ENCODE assay signal across 8 mouse cellular contexts in genomic region chr5:21055071-21055819, GRCm38 (mm10). TPM values are rescaled to one million over a fixed set of nuclear protein-coding genes. Genes with fewer than 3 reads are reported as not detected.
DNase-seq lines count a peak whose midpoint lies in the region; ATAC-seq and TF ChIP-seq lines count a peak whose summit lies in the region.

No protein-coding gene starts in this region.

- no peaks in the 10 kb centered on the region for H3K9me3 ChIP-seq in ES-E14 (ENCODE audit: control insufficient read depth, insufficient read depth, low read depth, low read length)
- no peaks in the 10 kb centered on the region for H3K9me3 ChIP-seq in forebrain, embryonic 15.5 days

- H3K4me1 ChIP-seq in ES-E14 (ENCODE audit: control insufficient read depth in 2 of 2, insufficient read depth in 2 of 2, low read length in 2 of 2, poor library complexity in 1 of 2) = peaks cover 0 to 2% of the 10 kb centered on the region in 2 experiments; a peak in 1 of 4 replicates
- H3K4me1 ChIP-seq in forebrain, embryonic 15.5 days = peaks cover 29% of the 10 kb centered on the region

- no peaks in the 10 kb centered on the region for H3K36me3 ChIP-seq in ES-E14 (ENCODE audit: control insufficient read depth, insufficient read depth, low read length, poor library complexity, severe bottlenecking)
- H3K36me3 ChIP-seq in forebrain, embryonic 15.5 days = no peaks in the 10 kb centered on the region

- peak overlapping the region; percentile 89 to 96 for H3K4me3 ChIP-seq in ES-E14 (ENCODE audit: insufficient read depth in 1 of 2, low read depth in 1 of 2, low read length in 2 of 2, poor library complexity in 1 of 2, severe bottlenecking in 1 of 2)
- H3K4me3 ChIP-seq in forebrain, embryonic 15.5 days = peak overlapping the region; percentile 100

- no peaks in the 10 kb centered on the region for H3K27me3 ChIP-seq in forebrain, embryonic 15.5 days

- DNase-seq in ES-E14 (ENCODE audit: low read depth, low spot score) = peak; percentile 6
- peak; percentile 18 to 26 for DNase-seq in adrenal gland, postnatal 4 days (ENCODE audit: low spot score in 2 of 2)
- DNase-seq in heart, postnatal 4 days = peak; percentile 57
- peak; percentile 27 to 42 for DNase-seq in layer of hippocampus, adult 8-10 months (ENCODE audit: low spot score in 2 of 2)
- peak; percentile 62 to 63 for DNase-seq in lung, postnatal 4 days
- DNase-seq in right cerebral cortex, postnatal 10 days (ENCODE audit: low spot score in 2 of 2) = peak; percentile 53 to 68

- H3K4me2 ChIP-seq in forebrain, embryonic 15.5 days (replicated peaks) = peak overlapping the region; percentile 65

- WGBS in forebrain, embryonic 15.5 days = under 1% methylated on average over 72 of the region's 84 CpGs

- H3K9ac ChIP-seq in ES-E14 (ENCODE audit: insufficient read depth, low read depth, low read length, poor library complexity, severe bottlenecking) = peak overlapping the region; percentile 94
- H3K9ac ChIP-seq in forebrain, embryonic 15.5 days (replicated peaks) = peak overlapping the region; percentile 100

- peak overlapping the region; percentile 88 for H3K27ac ChIP-seq in ES-E14 (ENCODE audit: insufficient read depth, low read depth, low read length, poor library complexity, severe bottlenecking)
- H3K27ac ChIP-seq in forebrain, embryonic 15.5 days (replicated peaks) = peak overlapping the region; percentile 99

- peak; percentile 62 for ATAC-seq in forebrain, embryonic 15.5 days (replicated peaks)
- ATAC-seq in monocyte, adult 5-6 weeks (replicated peaks; ENCODE audit: insufficient number of reproducible peaks, low FRiP score, low TSS enrichment, poor library complexity, severe bottlenecking) = no peak

- in situ Hi-C loops in ES-E14 (cut with MboI; ENCODE audit: low sequenced_read_pairs in 2 of 2, unreplicated experiment in 2 of 2) = no loop called here

TF ChIP-seq in ES-E14, 5 proteins besides CTCF, POLR2A, EP300 and RAD21:
- no peak for TF ChIP-seq ZC3H11A (IDR thresholded peaks at IDR 0.05; ENCODE audit: borderline replicate concordance, low read depth, low read length)
- no peak for TF ChIP-seq CHD2 (IDR thresholded peaks at IDR 0.05; ENCODE audit: low read depth, low read length)
- no peak for TF ChIP-seq HCFC1 (IDR thresholded peaks at IDR 0.05; ENCODE audit: borderline replicate concordance, insufficient read depth, low read length)
- TF ChIP-seq MAFK (IDR thresholded peaks at IDR 0.05; ENCODE audit: insufficient read depth, low read depth, low read length) = no peak
- no peak for TF ChIP-seq ZNF384 (IDR thresholded peaks at IDR 0.05; ENCODE audit: low read depth, low read length)

RNA-seq across cellular contexts. Expression of gene Ptpn12, which starts 0.5 kb away (rescaled TPM):
- 20.2 and 21.3 TPM in 2 replicates for total RNA-seq in ES-E14 (2012; rRNA removed)
- total RNA-seq in adrenal gland, postnatal 4 days (2021) = 10 to 100 TPM; 52.2 to 55.8 TPM
- polyA plus RNA-seq in forebrain, embryonic 15.5 days (2015; fragmentation: Nextera tagmentation; extraction: Ambion mirVana) = 28.4 and 29.2 TPM in 2 replicates
- total RNA-seq in heart, postnatal 4 days (2021) = 10 to 100 TPM; 50.0 to 53.0 TPM
- total RNA-seq in layer of hippocampus, adult 8-10 months (2022) = 10 to 100 TPM; 36.3 to 42.8 (median 38.0) TPM
- 113 to 194 TPM (median 152 TPM) in 3 replicates for total RNA-seq in monocyte, adult 5-6 weeks (2017)

Comparison
In these comparisons a context has a peak if more than half of its experiments do, and no peak if none do; other contexts are left out.
1. DNase-seq: peak in every context shown above with its lines; median percentile 62 in lung, postnatal 4 days; 60 in right cerebral cortex, postnatal 10 days; 57 in heart, postnatal 4 days; 34 in layer of hippocampus, adult 8-10 months; 22 in adrenal gland, postnatal 4 days; 6 in ES-E14.